Comparison of ENCODE assay signal across 11 mouse cellular contexts in genomic region chr6:88872811-88873210, GRCm38 (mm10). TPM values are rescaled to one million over a fixed set of nuclear protein-coding genes. Genes with fewer than 3 reads are reported as not detected.
DNase-seq lines count a peak whose midpoint lies in the region; ATAC-seq and TF ChIP-seq lines count a peak whose summit lies in the region.
"Had no signal": no experiment of that assay in that cellular context is flagged by ENCODE, and none has a peak within 500 bp of the region (broad histone marks: within the 10 kb centered on the region; RNA-seq: fewer than 3 reads in every experiment).

No protein-coding gene starts in this region.

- 46% methylated on average over 7 of the region's 7 CpGs for WGBS in intestine, embryonic 15.5 days
- 54% methylated on average over 7 of the region's 7 CpGs for WGBS in intestine, postnatal 0 days
- WGBS in forebrain, embryonic 16.5 days, result 12% methylated on average over 7 of the region's 7 CpGs
- WGBS in midbrain, embryonic 14.5 days, result 7% methylated on average over 7 of the region's 7 CpGs

- TF ChIP-seq CTCF in intestine, postnatal 0 days (IDR thresholded peaks at IDR 0.05; ENCODE audit: low read depth), result no peak

- H3K27ac ChIP-seq in intestine, embryonic 15.5 days, result no peak overlapping the region
- no peak overlapping the region for H3K27ac ChIP-seq in intestine, postnatal 0 days (ENCODE audit: low read depth, low read length)
- H3K27ac ChIP-seq in forebrain, embryonic 16.5 days (ENCODE audit: low read length), result peak overlapping the region; percentile 95
- peak overlapping the region; percentile 95 for H3K27ac ChIP-seq in midbrain, embryonic 14.5 days (replicated peaks; ENCODE audit: low read depth, low read length)
- H3K27ac ChIP-seq: heart, adult 2 months; stomach, embryonic 15.5 days had no signal

- H3K9ac ChIP-seq in intestine, embryonic 15.5 days, result no peak overlapping the region
- no peak overlapping the region for H3K9ac ChIP-seq in intestine, postnatal 0 days (ENCODE audit: low read depth, low read length)
- H3K9ac ChIP-seq in forebrain, embryonic 16.5 days (replicated peaks; ENCODE audit: low read depth, low read length), result peak overlapping the region; percentile 98
- peak overlapping the region; percentile 97 for H3K9ac ChIP-seq in midbrain, embryonic 14.5 days (replicated peaks; ENCODE audit: low read length)
- H3K9ac ChIP-seq: stomach, embryonic 15.5 days had no signal

- H3K4me1 ChIP-seq in intestine, embryonic 15.5 days (replicated peaks), result peaks cover 20% of the 10 kb centered on the region; the same call in 1 of the 2 replicates
- H3K4me1 ChIP-seq in intestine, postnatal 0 days (replicated peaks; ENCODE audit: control insufficient read depth, insufficient read depth, low read length), result no peaks in the 10 kb centered on the region; the same call in none of the 2 replicates
- peaks cover 45% of the 10 kb centered on the region for H3K4me1 ChIP-seq in forebrain, embryonic 16.5 days (replicated peaks; ENCODE audit: control insufficient read depth, insufficient read depth, low read length)
- peaks cover 36% of the 10 kb centered on the region for H3K4me1 ChIP-seq in midbrain, embryonic 14.5 days (ENCODE audit: control insufficient read depth, insufficient read depth, low read length)

- H3K4me2 ChIP-seq in intestine, embryonic 15.5 days (replicated peaks), result peak overlapping the region; percentile 99; the same call in 1 of the 2 replicates
- H3K4me2 ChIP-seq in intestine, postnatal 0 days (replicated peaks; ENCODE audit: low read depth), result no peak overlapping the region
- H3K4me2 ChIP-seq in forebrain, embryonic 16.5 days (ENCODE audit: low read length), result peak overlapping the region; percentile 87
- peak overlapping the region; percentile 93 for H3K4me2 ChIP-seq in midbrain, embryonic 14.5 days (ENCODE audit: low read length)

- ATAC-seq in intestine, embryonic 15.5 days, result no peak
- no peak for ATAC-seq in intestine, postnatal 0 days
- ATAC-seq in forebrain, embryonic 16.5 days, result peak; percentile 55
- ATAC-seq in midbrain, embryonic 14.5 days (ENCODE audit: low FRiP score, low TSS enrichment), result peak; percentile 54

- H3K27me3 ChIP-seq in intestine, embryonic 15.5 days (replicated peaks), result peaks cover 11% of the 10 kb centered on the region; the same call in 1 of the 2 replicates
- peaks cover 13% of the 10 kb centered on the region for H3K27me3 ChIP-seq in intestine, postnatal 0 days (replicated peaks; ENCODE audit: control insufficient read depth, insufficient read depth, low read length)
- no peaks in the 10 kb centered on the region for H3K27me3 ChIP-seq in forebrain, embryonic 16.5 days (replicated peaks; ENCODE audit: control insufficient read depth, insufficient read depth, low read length)
- no peaks in the 10 kb centered on the region for H3K27me3 ChIP-seq in midbrain, embryonic 14.5 days (ENCODE audit: control insufficient read depth, insufficient read depth, low read length)

- no peaks in the 10 kb centered on the region for H3K9me3 ChIP-seq in intestine, embryonic 15.5 days
- H3K9me3 ChIP-seq in intestine, postnatal 0 days (ENCODE audit: control insufficient read depth), result no peaks in the 10 kb centered on the region
- H3K9me3 ChIP-seq in forebrain, embryonic 16.5 days (ENCODE audit: control insufficient read depth, low read length), result no peaks in the 10 kb centered on the region
- H3K9me3 ChIP-seq in midbrain, embryonic 14.5 days (ENCODE audit: control insufficient read depth, low read length), result no peaks in the 10 kb centered on the region
- H3K9me3 ChIP-seq: stomach, embryonic 15.5 days had no signal

- DNase-seq in midbrain, embryonic 14.5 days, result peak; percentile 62
- peak; percentile 51 for DNase-seq in thymus, postnatal 25 days
- DNase-seq in adrenal gland, adult 8-10 months, result no peak
- DNase-seq in frontal cortex, postnatal 36 days (ENCODE audit: low spot score in 2 of 2), result no peak
- no peak for DNase-seq in right cerebral cortex, postnatal 4 days
- DNase-seq: heart, adult 2 months; kidney, adult 8-10 months had no signal

- no peak overlapping the region for H3K4me3 ChIP-seq in intestine, embryonic 15.5 days (replicated peaks)
- no peak overlapping the region for H3K4me3 ChIP-seq in intestine, postnatal 0 days (ENCODE audit: low read depth, low read length)
- H3K4me3 ChIP-seq in forebrain, embryonic 16.5 days (replicated peaks; ENCODE audit: low read length), result peak overlapping the region; percentile 93
- peak overlapping the region; percentile 82 for H3K4me3 ChIP-seq in midbrain, embryonic 14.5 days (replicated peaks; ENCODE audit: low read depth, low read length)
- H3K4me3 ChIP-seq: heart, adult 2 months had no signal

- H3K36me3 ChIP-seq in intestine, embryonic 15.5 days, result no peaks in the 10 kb centered on the region
- no peaks in the 10 kb centered on the region for H3K36me3 ChIP-seq in intestine, postnatal 0 days (ENCODE audit: control insufficient read depth, insufficient read depth)
- no peaks in the 10 kb centered on the region for H3K36me3 ChIP-seq in forebrain, embryonic 16.5 days (ENCODE audit: control insufficient read depth, insufficient read depth)
- H3K36me3 ChIP-seq in midbrain, embryonic 14.5 days (ENCODE audit: control insufficient read depth, insufficient read depth, low read length), result no peaks in the 10 kb centered on the region; the same call in 1 of the 2 replicates
- H3K36me3 ChIP-seq: stomach, embryonic 15.5 days had no signal

RNA-seq across cellular contexts. Expression of gene Podxl2, which starts 2.0 kb away (rescaled TPM):
- 49.6 and 52.5 TPM in 2 replicates for polyA plus RNA-seq in intestine, embryonic 15.5 days (2015; fragmentation: Nextera tagmentation; extraction: Ambion mirVana)
- polyA plus RNA-seq in intestine, postnatal 0 days (2015; fragmentation: Nextera tagmentation; extraction: Ambion mirVana), result 36.3 and 39.2 TPM in 2 replicates
- 592 and 647 TPM in 2 replicates for polyA plus RNA-seq in forebrain, embryonic 16.5 days (2015; fragmentation: Nextera tagmentation; extraction: Ambion mirVana)
- polyA plus RNA-seq in midbrain, embryonic 14.5 days (2014; fragmentation: Nextera tagmentation; extraction: Ambion mirVana), result 525 and 630 TPM in 2 replicates
- total RNA-seq in adrenal gland, adult 8-10 months (2022), result 100 to 1,000 TPM in 2 of 4 experiments, 10 to 100 TPM in 2; 40.6 to 123 (median 83.0) TPM

RNA-seq across cellular contexts. Expression of gene Mcm2, which starts 25.8 kb away (rescaled TPM):
- 106 and 107 TPM in 2 replicates for polyA plus RNA-seq in intestine, embryonic 15.5 days (2015; fragmentation: Nextera tagmentation; extraction: Ambion mirVana)
- polyA plus RNA-seq in intestine, postnatal 0 days (2015; fragmentation: Nextera tagmentation; extraction: Ambion mirVana), result 32.9 and 33.1 TPM in 2 replicates
- 60.2 and 64.6 TPM in 2 replicates for polyA plus RNA-seq in forebrain, embryonic 16.5 days (2015; fragmentation: Nextera tagmentation; extraction: Ambion mirVana)
- 22.2 and 39.0 TPM in 2 replicates for polyA plus RNA-seq in midbrain, embryonic 14.5 days (2014; fragmentation: Nextera tagmentation; extraction: Ambion mirVana)
- 10 to 100 TPM; 26.9 to 51.6 (median 35.2) TPM for total RNA-seq in adrenal gland, adult 8-10 months (2022)

RNA-seq across cellular contexts. Expression of gene Tpra1, which starts 29.2 kb away (rescaled TPM):
- polyA plus RNA-seq in intestine, embryonic 15.5 days (2015; fragmentation: Nextera tagmentation; extraction: Ambion mirVana), result 62.2 and 72.1 TPM in 2 replicates
- 81.2 and 81.6 TPM in 2 replicates for polyA plus RNA-seq in intestine, postnatal 0 days (2015; fragmentation: Nextera tagmentation; extraction: Ambion mirVana)
- polyA plus RNA-seq in forebrain, embryonic 16.5 days (2015; fragmentation: Nextera tagmentation; extraction: Ambion mirVana), result 56.9 and 70.0 TPM in 2 replicates
- 50.0 and 77.0 TPM in 2 replicates for polyA plus RNA-seq in midbrain, embryonic 14.5 days (2014; fragmentation: Nextera tagmentation; extraction: Ambion mirVana)
- 100 to 1,000 TPM; 122 to 168 (median 148) TPM for total RNA-seq in adrenal gland, adult 8-10 months (2022)

RNA-seq across cellular contexts. Expression of gene Abtb1, which starts 31.0 kb away (rescaled TPM):
- 24.2 and 25.0 TPM in 2 replicates for polyA plus RNA-seq in intestine, embryonic 15.5 days (2015; fragmentation: Nextera tagmentation; extraction: Ambion mirVana)
- polyA plus RNA-seq in intestine, postnatal 0 days (2015; fragmentation: Nextera tagmentation; extraction: Ambion mirVana), result 22.7 and 23.9 TPM in 2 replicates
- polyA plus RNA-seq in forebrain, embryonic 16.5 days (2015; fragmentation: Nextera tagmentation; extraction: Ambion mirVana), result 44.7 and 47.0 TPM in 2 replicates
- polyA plus RNA-seq in midbrain, embryonic 14.5 days (2014; fragmentation: Nextera tagmentation; extraction: Ambion mirVana), result 30.1 and 41.7 TPM in 2 replicates
- total RNA-seq in adrenal gland, adult 8-10 months (2022), result 10 to 100 TPM; 32.5 to 43.7 (median 39.8) TPM

Comparison
In these comparisons a context has a peak if more than half of its experiments do, and no peak if none do; other contexts are left out.
1. ATAC-seq: peak in forebrain, embryonic 16.5 days (single experiment) and midbrain, embryonic 14.5 days (single experiment); none in intestine, embryonic 15.5 days (single experiment) and intestine, postnatal 0 days (single experiment).
2. H3K27ac ChIP-seq: peak in forebrain, embryonic 16.5 days (single experiment) and midbrain, embryonic 14.5 days (single experiment); none in intestine, embryonic 15.5 days (single experiment) and intestine, postnatal 0 days (single experiment).
3. H3K4me3 ChIP-seq: peak in forebrain, embryonic 16.5 days (single experiment) and midbrain, embryonic 14.5 days (single experiment); none in intestine, embryonic 15.5 days (single experiment) and intestine, postnatal 0 days (single experiment).
4. H3K9ac ChIP-seq: peak in forebrain, embryonic 16.5 days (single experiment) and midbrain, embryonic 14.5 days (single experiment); none in intestine, embryonic 15.5 days (single experiment) and intestine, postnatal 0 days (single experiment).
5. DNase-seq: peak in midbrain, embryonic 14.5 days (single experiment) and thymus, postnatal 25 days (single experiment); none in adrenal gland, adult 8-10 months (single experiment), frontal cortex, postnatal 36 days (0 of 2) and right cerebral cortex, postnatal 4 days (single experiment).